Mouse (Mus musculus) cerebellum, postnatal 25 days (tissue): ENCODE measurements at regions not wholly inside any gene's neighbourhood (a gene's known extent, or its start where the extent isn't known, plus 50 kb on each side); places are given as distances from the start of the nearest gene placed in this dataset.

Experiments
- DNase-seq, 2 experiments: peaks; one replicate each; pipeline ENCODE4 v3.0.0; 2021; ENCODE audit warnings: mixed read lengths in 2 of 2

DNA sequence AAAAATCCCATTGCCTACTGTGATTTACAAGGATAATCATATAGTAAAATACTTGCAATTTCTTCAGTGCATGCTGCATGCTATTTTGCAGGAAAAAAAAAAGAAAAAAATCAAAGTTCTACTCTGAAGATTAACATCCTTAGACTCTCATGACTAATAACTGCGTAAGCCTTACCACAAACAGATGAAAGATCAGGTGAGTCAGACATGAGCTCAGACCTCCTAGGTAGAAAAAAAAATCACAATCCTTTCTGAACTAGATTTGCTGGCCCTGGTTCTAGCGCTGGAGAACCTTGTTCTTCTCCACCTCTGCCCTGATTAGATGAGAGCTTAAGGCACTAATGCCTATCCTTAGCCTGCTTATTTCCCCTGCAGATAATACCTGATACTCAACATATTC, 96.1 kb upstream of the Snap25 start:
- no peak for DNase-seq

DNA sequence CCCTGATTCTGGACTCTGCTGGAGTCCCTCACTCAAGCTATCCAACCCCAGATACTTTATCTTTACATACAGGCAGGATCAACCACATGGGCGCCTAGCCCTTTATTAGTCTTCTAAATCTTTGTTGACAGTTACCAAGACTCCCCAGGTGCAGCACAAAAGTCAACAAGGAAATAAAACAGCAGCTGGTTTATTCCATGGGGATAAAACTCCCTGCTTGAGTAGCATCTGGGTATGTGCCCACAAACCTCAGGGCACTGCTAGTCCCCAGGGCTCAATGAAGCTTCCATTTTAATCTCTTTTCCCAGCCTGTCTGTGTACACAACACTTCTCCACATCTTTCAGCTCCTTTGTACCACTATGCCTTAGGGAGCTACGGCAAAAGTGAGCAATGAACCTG, 95.1 kb upstream of the Snap25 start:
- no peak for DNase-seq

DNA sequence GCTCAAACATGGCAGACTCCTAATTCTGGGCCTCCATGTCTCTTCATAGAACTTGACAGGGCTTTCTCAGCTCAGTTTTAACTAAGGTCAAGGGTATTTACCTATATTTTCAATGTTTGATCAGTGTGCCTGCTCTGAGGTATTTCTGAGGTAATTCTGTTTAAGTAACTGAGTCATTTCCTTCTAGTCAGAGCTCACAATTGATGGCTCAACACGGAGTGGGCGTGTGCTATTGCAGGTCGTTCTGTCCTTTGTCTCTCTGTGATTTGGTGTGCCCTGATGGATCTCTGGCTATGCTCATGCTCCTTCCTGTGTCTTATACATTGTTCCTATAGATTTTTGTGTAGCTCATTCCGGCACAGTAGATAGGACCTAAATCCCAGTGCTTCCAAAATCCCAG, 92.9 kb upstream of the Snap25 start:
- DNase-seq, result no peak

DNA sequence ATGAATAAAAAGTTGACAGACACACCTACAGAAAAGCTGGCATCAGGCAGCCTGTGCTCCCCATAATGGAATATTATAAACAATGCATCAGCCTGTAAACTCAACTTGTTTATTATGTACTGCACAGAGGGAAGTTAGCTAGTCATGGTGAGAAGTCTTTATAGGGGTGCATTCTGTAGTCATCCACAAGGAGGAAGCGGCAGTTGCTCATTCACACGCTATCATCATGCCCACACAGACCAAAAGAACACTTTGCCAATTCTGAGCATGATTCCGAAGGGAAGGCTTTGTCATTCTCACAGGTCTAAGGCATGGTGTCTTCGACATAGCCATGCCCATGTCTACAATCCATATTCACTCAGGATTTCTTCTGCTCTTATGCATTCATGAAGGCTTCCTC, 92.3 kb upstream of the Snap25 start:
- DNase-seq, result no peak

DNA sequence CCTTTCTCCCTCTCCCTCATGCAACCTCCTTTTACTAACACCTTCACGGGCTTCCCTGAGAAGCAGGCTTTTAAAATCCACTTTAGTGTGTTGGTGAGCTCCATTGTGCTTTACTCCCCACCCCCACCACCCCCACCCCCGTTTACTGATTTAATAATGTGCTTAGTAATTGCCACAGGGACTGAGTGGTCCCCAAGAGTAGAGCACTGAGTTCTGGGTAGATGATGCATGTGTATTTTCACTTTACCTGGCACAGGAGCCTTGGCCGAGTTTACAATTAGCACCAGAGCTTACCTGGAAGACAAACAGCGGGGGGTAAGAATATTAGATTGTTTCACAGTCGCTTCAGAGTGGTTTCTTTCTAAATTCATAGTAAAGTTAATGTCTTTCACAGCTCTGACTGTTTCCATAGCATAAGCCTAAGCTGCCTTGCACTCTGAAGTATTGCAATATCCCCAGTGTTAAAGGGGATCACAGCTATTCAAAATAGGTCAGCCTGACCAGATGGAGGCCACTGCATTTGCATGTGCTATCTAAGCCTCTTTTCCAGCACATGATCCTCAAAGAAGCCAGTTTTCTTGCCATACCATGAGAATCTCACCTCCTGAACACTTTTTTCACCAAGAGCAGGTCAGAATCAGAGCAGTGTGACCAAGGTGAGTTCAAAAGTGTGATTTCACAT, 89.3 kb upstream of the Snap25 start:
- DNase-seq, result no peak

DNA sequence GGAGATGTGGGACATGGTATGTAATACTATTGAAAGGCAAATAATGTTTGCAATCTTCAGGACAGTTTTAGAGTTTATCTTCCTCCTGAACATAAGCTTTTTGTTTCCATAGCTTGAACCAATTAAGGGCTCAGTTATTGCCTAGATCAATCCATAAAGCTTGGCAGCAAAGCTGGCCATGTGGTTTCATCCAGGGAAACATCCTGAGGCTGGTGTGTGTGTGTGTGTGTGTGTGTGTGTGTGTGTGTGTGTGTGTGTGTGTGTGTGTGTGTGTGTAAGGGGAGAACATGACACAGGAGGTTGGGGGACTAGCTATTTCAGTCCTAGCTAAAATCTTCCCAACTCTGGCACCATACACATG, 88.8 kb upstream of the Snap25 start:
- no peak for DNase-seq

DNA sequence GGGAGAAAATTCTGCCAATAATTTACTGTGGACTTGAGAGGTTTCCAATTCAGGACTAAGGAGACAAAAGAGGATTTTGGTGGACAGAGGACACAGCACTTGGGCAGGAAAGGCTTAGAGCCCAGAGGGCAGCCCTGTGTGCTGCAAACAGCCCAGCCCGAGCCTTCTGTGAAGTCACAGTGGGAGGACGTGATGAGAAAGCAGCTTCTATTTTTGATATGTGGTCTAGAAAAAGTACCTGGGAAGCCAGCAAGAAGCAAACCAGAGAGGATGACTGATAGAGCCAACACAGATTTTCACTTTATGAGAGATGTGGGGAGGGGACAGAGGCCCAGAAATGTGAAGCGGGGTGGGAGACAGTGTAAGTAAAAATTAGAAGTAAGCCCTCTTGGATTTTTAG, 66.3 kb upstream of the Snap25 start:
- peak; percentile 61 to 74 for DNase-seq

DNA sequence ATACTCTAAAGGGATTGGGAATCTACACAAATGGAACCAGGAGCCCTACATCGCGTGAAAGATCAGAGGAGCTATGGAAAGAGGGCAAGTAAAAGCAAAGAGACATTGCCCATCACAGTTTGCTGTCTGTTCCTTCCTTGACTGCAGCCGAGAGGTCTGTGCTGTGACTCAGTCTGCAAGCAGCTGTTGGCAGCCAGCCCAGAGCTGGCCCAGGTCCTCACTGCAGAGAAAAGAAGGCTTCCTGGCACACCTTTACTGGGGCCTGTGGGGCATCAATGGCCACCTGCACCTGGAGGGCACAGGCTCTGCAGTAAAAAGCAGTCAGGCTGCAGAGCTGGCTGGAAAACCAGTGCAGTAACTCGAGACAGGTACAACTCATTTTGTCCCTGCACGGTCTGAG, 64.6 kb upstream of the Snap25 start:
- peak; percentile 95 to 97 for DNase-seq

DNA sequence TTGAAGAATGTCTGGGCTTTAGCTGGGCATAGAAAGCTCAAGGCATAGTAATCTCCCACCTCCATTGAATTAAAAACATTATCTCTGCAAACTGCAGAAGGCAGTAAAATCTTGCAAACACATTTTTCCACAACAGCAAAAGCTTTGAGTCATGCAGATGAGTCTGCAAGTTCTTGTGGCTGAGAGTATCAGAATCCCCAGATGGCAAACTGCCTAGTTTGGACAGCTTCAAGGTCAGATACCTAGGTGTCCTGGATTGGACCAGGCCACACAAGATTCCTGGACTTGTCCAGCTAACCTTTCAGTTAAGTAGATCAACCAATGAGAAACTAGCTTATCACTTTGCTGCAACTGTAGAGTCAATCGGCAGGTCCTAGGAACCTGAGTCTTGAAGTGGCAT, 62.5 kb upstream of the Snap25 start:
- DNase-seq, result peak in 1 of 2 experiments; percentile 5

DNA sequence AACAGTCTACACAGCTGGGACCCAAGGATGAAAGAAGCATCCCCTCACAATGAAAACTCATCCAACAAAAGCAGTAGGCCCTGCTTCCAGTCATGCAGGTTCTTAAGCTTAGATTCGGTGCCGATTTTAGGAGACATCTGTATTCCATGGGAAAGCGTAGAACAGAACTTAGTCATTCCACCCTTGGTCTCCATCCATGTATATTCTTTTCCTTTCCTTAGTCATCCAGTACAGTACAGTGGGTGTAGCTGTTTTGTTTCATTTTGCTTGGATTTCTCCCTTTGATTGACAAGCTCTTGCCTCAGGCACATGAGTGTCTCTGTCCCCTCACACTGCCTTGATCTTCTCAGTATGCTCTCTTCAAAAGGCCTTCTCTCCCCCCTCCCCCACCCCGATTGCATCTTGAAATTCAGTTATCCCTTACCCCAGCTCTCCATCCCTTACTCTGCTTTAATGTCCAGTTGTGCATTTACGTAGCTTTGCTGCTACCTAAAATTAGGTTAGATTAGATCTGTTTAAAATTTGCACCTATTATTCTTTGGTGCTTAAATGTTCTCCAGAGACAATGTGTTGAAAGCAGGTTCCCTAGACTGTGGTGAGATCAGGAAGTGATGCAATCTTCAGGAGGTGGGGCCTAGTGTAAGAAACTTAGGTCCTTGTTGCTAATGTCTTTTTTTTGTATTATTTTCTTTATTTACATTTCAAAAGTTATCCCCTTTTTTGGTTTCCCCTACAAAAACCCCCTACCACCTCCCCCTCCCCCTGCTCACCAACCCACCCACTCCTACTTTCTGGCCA, 60.8 kb upstream of the Snap25 start:
- DNase-seq, result no peak
